Mouse (Mus musculus) liver, postnatal 0 days (tissue): ENCODE results near the gene Esyt2. TPM values are rescaled to one million over a fixed set of nuclear protein-coding genes. Genes with fewer than 3 reads are reported as not detected.

Source experiments
- ATAC-seq: fragments of 200-750 bp; cut with Nextera tagmentation; 2 replicates; pipeline ENCODE4 v1.8.0; 2017; ENCODE audit warnings: mild to moderate bottlenecking, moderate library complexity
- DNase-seq: peaks from one replicate; pipeline ENCODE4 v3.0.0-alpha.2; 2016
- H3K27ac ChIP-seq: fragments of 300-500 bp; sonication (generic); 2 replicates; pipeline ENCODE4 v1.5.1; 2014; ENCODE audit warnings: antibody characterized with exemption, moderate library complexity, mild to moderate bottlenecking, low read depth
- H3K27me3 ChIP-seq: fragments of 300-500 bp; sonication (generic); 2 replicates; pipeline ENCODE4 v1.6.1; 2014; ENCODE audit warnings: low read length, control low read depth, mixed read lengths; ENCODE audit not compliant: insufficient read depth
- H3K36me3 ChIP-seq: fragments of 300-500 bp; sonication (generic); replicated peaks from 2 replicates; pipeline ENCODE4 v1.6.1; 2014; ENCODE audit warnings: mild to moderate bottlenecking, control low read depth, low read length, moderate library complexity, mixed read lengths; ENCODE audit not compliant: insufficient read depth
- H3K4me1 ChIP-seq: fragments of 300-500 bp; sonication (generic); 2 replicates; pipeline ENCODE4 v1.6.1; 2014; ENCODE audit warnings: antibody characterized with exemption, mild to moderate bottlenecking, control low read depth; ENCODE audit not compliant: insufficient read depth
- H3K4me2 ChIP-seq: fragments of 300-500 bp; sonication (generic); 2 replicates; pipeline ENCODE4 v1.6.1; 2014; ENCODE audit warnings: low read depth, mild to moderate bottlenecking, low read length, moderate library complexity, mixed read lengths
- H3K4me3 ChIP-seq: fragments of 300-500 bp; sonication (generic); 2 replicates; pipeline ENCODE4 v1.5.1; 2014; ENCODE audit warnings: low read depth, low read length
- H3K9ac ChIP-seq: fragments of 300-500 bp; sonication (generic); replicated peaks from 2 replicates; pipeline ENCODE4 v1.6.1; 2014; ENCODE audit warnings: mild to moderate bottlenecking, moderate library complexity
- H3K9me3 ChIP-seq: fragments of 300-500 bp; sonication (generic); 2 replicates; pipeline ENCODE4 v1.6.1; 2016; ENCODE audit warnings: mild to moderate bottlenecking, control low read depth, low read length, mixed read lengths
- CTCF ChIP-seq: sonication (generic); IDR thresholded peaks from 2 replicates; pipeline ENCODE4 v1.5.1; 2016; ENCODE audit warnings: antibody characterized with exemption, low read depth
- EP300 ChIP-seq: IDR thresholded peaks from 2 replicates; pipeline ENCODE4 v1.6.1; 2016; ENCODE audit warnings: antibody characterized with exemption, low read depth, mild to moderate bottlenecking
- WGBS: fragments of 180-500 bp; shearing (Covaris S2); extraction: QIAGEN DNeasy Blood & Tissue Kit; methylation state at CpG from one replicate; pipeline ENCODE4 v1.1.7; 2014; ENCODE audit not compliant: insufficient replicate concordance; 5-methylcytosine and 5-hydroxymethylcytosine counted together
- polyA plus RNA-seq: library from polyadenylated mRNA; unstranded; fragments of >200 nt; fragmentation: Nextera tagmentation; extraction: Ambion mirVana; gene quantifications from 2 replicates; pipeline ENCODE4 v1.2.1, GENCODE M21; 2015

The Esyt2 gene
- polyA plus RNA-seq, 1 experiment from 2014 or later: 5.7 TPM

DNA sequence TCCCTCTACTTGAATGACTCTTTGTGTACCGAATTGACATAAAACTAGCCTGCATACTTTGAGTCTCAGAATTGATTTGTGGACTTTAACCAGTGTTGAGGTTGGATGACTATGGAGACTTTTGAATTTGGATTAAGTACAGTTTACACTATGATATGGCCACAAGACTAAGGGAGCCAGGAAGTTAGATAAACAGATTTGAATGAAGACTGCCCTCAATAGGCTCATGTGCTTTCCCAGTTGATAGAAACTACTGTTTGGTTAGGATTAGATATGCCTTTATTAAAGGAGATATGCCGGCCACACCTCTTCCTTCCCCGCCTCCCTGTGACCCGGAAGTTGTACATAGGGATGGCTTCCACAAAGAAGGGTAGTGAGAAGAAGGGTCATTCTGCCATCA lies 5.4 kb upstream of the Esyt2 start:
- Histone ChIP-seq H3K4me2 (no peak overlapping the region), H3K4me3 (no peak overlapping the region), H3K36me3 (no peaks in the 10 kb centered on the region), H3K27ac (no peak overlapping the region), H3K9me3 (no peaks in the 10 kb centered on the region), H3K27me3 (no peaks in the 10 kb centered on the region), H3K9ac (no peak overlapping the region), H3K4me1 (peaks cover 17% of the 10 kb centered on the region)
- TF ChIP-seq CTCF (no peak), EP300 (0 out of 2 replicates have a peak, but pooled peaks have one; percentile 13)
- 79% methylated on average over 4 of the region's 4 CpGs for WGBS
- ATAC-seq: no peak
- DNase-seq: no peak

DNA sequence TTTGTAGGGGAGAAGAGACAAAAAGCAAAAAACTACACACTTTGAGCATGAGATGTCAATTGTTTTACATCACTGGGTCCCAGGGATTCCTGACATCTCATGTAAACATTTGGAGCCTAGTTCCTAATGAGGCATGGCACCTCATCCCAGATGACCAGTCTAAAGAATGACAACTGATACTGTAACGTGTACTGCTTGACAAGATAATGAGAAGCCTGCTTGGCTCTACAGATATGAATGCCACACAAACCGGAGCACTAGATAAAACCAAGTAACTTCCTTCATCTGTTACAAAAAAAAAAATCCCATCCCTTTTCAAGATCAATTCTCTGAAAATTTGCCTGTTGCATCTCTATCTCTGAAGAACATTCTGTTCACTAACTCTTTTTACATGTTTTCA lies 4.0 kb upstream of the Esyt2 start:
- Histone ChIP-seq H3K4me2 (0 out of 2 replicates have a peak overlapping the region, but pooled peaks have one; percentile 13), H3K9me3 (no peaks in the 10 kb centered on the region), H3K4me1 (peaks cover 17% of the 10 kb centered on the region), H3K27ac (0 out of 2 replicates have a peak overlapping the region, but pooled peaks have one; percentile 22), H3K27me3 (no peaks in the 10 kb centered on the region), H3K9ac (no peak overlapping the region), H3K4me3 (no peak overlapping the region), H3K36me3 (no peaks in the 10 kb centered on the region)
- DNase-seq: no peak
- 44% methylated on average over 2 of the region's 2 CpGs for WGBS
- no peak for ATAC-seq
- TF ChIP-seq CTCF (no peak), EP300 (peak; percentile 97)

DNA sequence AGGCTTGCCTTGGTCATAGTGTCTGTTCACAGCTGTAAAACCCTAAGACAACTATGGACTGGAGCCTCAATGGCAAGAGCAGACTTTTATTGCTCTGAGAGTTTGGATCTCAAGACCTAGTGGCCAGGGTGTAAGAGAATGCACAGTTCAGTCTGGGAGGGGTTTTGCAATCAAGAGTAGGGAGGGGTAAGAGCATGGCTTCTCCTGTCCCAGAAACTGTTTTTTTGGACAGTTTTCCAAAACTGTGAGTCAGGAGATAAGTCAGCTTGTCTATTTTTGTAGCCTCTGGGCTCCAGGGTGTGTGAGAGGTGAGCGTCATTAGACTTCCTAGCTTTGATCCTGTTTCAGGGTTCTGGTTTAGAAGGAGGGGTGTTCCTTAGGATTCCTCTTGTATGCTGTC lies 2.5 kb upstream of the Esyt2 start:
- Histone ChIP-seq H3K27me3 (no peaks in the 10 kb centered on the region), H3K36me3 (no peaks in the 10 kb centered on the region), H3K4me1 (peaks cover 23% of the 10 kb centered on the region), H3K9me3 (no peaks in the 10 kb centered on the region), H3K27ac (no peak overlapping the region), H3K4me3 (no peak overlapping the region), H3K4me2 (no peak overlapping the region), H3K9ac (no peak overlapping the region)
- no peak for ATAC-seq
- no peak for TF ChIP-seq CTCF
- TF ChIP-seq EP300: no peak
- DNase-seq: no peak
- WGBS: 90% methylated on average over 1 of the region's 1 CpGs

DNA sequence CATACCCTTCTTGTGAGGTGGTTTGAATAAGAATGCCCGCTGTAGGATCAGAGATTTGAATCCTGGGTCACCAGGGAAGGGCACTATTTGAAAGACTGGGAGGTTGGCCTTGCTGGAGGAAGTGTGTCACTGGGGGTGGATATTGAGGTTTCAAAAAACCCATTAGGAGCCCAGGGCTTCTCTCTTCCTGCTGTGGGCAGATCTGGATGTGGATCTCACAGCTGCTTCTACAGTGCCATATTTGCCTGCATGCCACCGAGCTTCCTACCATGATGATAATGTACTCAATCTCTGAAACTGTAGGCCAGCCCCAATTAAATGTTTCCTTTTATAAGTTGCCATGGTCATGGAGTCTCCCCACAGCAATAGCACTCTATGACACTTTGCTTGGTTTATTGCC lies 1.8 kb upstream of the Esyt2 start:
- Histone ChIP-seq H3K27me3 (no peaks in the 10 kb centered on the region), H3K4me2 (no peak overlapping the region), H3K27ac (0 out of 2 replicates have a peak overlapping the region, but pooled peaks have one; percentile 1), H3K9me3 (no peaks in the 10 kb centered on the region), H3K4me1 (peaks cover 24% of the 10 kb centered on the region), H3K9ac (no peak overlapping the region), H3K4me3 (no peak overlapping the region), H3K36me3 (no peaks in the 10 kb centered on the region)
- no peak for DNase-seq
- no peak for TF ChIP-seq EP300
- no peak for TF ChIP-seq CTCF
- 82% methylated on average over 2 of the region's 2 CpGs for WGBS
- ATAC-seq: no peak

DNA sequence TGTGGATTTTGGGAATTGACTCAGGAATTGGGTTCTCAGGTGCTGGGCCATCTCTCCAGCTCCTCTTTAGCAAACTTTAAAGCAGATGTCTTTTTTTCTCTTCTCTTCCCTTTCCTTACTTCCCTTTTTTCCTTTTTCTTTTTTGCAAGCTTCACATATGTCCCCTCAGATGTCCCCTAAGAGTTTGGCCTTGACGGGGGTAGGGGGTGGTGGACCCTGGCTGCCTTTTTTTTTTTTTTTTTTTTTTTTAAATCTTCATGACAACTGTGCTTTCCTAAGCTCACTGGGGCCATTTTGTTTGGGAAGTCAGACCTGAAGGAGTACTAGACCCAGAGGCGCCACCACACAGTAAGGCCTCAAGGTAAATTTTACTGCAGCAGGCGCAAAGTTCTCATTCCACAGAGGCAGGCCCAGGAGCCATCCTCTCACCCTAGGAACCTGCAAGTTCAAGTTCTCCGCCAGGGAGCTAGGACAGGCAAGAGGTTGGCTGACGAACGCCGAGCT lies 795 bp upstream of the Esyt2 start:
- WGBS: 3% methylated on average over 7 of the region's 7 CpGs
- peaks cover 24% of the 10 kb centered on the region for H3K4me1 ChIP-seq

DNA sequence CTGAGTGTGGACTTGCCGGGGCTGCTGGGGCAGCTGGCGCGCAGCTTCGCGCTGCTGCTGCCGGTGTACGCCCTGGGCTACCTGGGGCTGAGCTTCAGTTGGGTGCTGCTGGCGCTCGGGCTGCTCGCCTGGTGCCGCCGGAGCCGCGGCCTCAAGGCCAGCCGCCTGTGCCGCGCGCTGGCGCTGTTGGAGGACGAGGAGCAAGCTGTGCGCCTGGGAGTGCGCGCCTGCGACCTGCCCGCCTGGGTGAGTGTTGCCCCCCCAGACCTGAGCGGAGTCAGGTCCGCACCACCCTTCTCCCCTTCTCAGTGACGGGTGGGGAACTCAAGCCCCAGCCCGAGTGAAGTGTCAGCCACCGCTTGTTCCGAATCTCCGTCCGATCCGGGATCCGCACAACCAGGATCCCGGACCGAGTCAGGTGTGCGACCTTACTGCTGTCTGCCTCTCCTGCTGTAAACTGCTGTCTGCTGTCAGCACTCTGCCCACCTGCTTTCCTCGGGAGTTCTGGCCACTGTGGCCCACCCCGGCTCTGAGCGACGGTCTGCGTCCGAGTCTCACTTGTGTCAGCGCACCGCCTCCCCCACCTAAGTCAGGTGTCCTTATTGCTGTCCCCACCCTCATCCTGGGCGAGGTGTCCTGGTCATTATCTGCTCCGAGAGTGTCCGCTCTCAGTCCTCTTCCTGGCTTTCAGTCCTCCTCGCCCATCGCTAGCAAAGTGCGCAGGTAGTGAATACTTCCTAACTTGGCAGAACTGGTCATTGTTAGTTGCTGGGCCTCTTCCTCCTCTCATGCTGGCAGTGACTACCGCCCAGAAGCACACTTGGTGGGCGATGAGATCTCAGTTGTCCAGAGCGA lies 658 bp downstream of the Esyt2 start:
- H3K4me1 ChIP-seq: peaks cover 19% of the 10 kb centered on the region
- DNase-seq (peak; percentile 74), ATAC-seq (peak; percentile 40)

More for the DNA sequence above, 795 bp upstream of the Esyt2 start:
- Histone ChIP-seq H3K27ac (peak overlapping the region; percentile 95), H3K36me3 (no peaks in the 10 kb centered on the region), H3K9ac (peak overlapping the region; percentile 97), H3K27me3 (no peaks in the 10 kb centered on the region), H3K9me3 (no peaks in the 10 kb centered on the region), H3K4me3 (peak overlapping the region; percentile 95), H3K4me2 (peak overlapping the region; percentile 75)
- ATAC-seq (peak; percentile 0), DNase-seq (no peak)
- TF ChIP-seq CTCF (no peak), EP300 (no peak)

More for the DNA sequence above, 658 bp downstream of the Esyt2 start:
- Histone ChIP-seq H3K27me3 (no peaks in the 10 kb centered on the region), H3K36me3 (no peaks in the 10 kb centered on the region; the same call in 1 of the 2 replicates), H3K9ac (peak overlapping the region; percentile 97), H3K4me2 (peak overlapping the region; percentile 75), H3K27ac (peak overlapping the region; percentile 95), H3K9me3 (no peaks in the 10 kb centered on the region), H3K4me3 (peak overlapping the region; percentile 95)
- TF ChIP-seq CTCF: no peak
- TF ChIP-seq EP300: no peak
- under 1% methylated on average over 48 of the region's 55 CpGs for WGBS
